Mouse (Mus musculus) midbrain, embryonic 11.5 days (tissue): ENCODE data around the gene Rps29. TPM values are rescaled to one million over a fixed set of nuclear protein-coding genes. Genes with fewer than 3 reads are reported as not detected.

ENCODE experiments used
- ATAC-seq: fragments of 200-750 bp; cut with Nextera tagmentation; 2 replicates; pipeline ENCODE4 v1.8.0; 2017; ENCODE audit warnings: moderate TSS enrichment, moderate library complexity; ENCODE audit not compliant: low FRiP score
- DNase-seq: peaks from one replicate; pipeline ENCODE4 v3.0.0; 2015; ENCODE audit warnings: low spot score; ENCODE audit errors: missing footprints
- H3K27ac ChIP-seq: fragments of 300-500 bp; sonication (generic); 2 replicates; pipeline ENCODE4 v1.5.1; 2014; ENCODE audit warnings: low read depth, low read length
- H3K27me3 ChIP-seq: fragments of 300-500 bp; sonication (generic); 2 replicates; pipeline ENCODE4 v1.6.1; 2014; ENCODE audit warnings: mild to moderate bottlenecking, low read length, moderate library complexity, mixed read lengths; ENCODE audit not compliant: control insufficient read depth, insufficient read depth
- H3K36me3 ChIP-seq: fragments of 300-500 bp; sonication (generic); 2 replicates; pipeline ENCODE4 v1.6.1; 2014; ENCODE audit warnings: mild to moderate bottlenecking, low read length, moderate library complexity, mixed read lengths; ENCODE audit not compliant: control insufficient read depth, insufficient read depth
- H3K4me1 ChIP-seq: fragments of 300-500 bp; sonication (generic); 2 replicates; pipeline ENCODE4 v1.6.1; 2014; ENCODE audit warnings: low read length; ENCODE audit not compliant: control insufficient read depth, insufficient read depth
- H3K4me2 ChIP-seq: fragments of 300-500 bp; sonication (generic); 2 replicates; pipeline ENCODE4 v1.6.1; 2014; ENCODE audit warnings: mild to moderate bottlenecking, moderate library complexity
- H3K4me3 ChIP-seq: fragments of 300-500 bp; sonication (generic); 2 replicates; pipeline ENCODE4 v1.5.1; 2014; ENCODE audit warnings: low read depth, low read length
- H3K9ac ChIP-seq: fragments of 300-500 bp; sonication (generic); 2 replicates; pipeline ENCODE4 v1.6.1; 2014; ENCODE audit warnings: low read length
- H3K9me3 ChIP-seq: fragments of 300-500 bp; sonication (generic); 2 replicates; pipeline ENCODE4 v1.6.1; 2016; ENCODE audit warnings: low read length; ENCODE audit not compliant: control insufficient read depth
- WGBS: fragments of 180-500 bp; shearing (Covaris S2); extraction: QIAGEN DNeasy Blood & Tissue Kit; methylation state at CpG from one replicate; pipeline ENCODE4 v1.1.7; 2014; 5-methylcytosine and 5-hydroxymethylcytosine counted together
- microRNA-seq: library from miRNA; unstranded; fragments of <30 nt; microRNA quantifications from one replicate; pipeline ENCODE4, GENCODE M21; 2017
- polyA plus RNA-seq: library from polyadenylated mRNA; unstranded; fragments of >200 nt; fragmentation: Nextera tagmentation; extraction: Ambion mirVana; gene quantifications from 2 replicates; pipeline ENCODE4 v1.2.1, GENCODE M21; 2014

Rps29 gene
- polyA plus RNA-seq, 1 experiment from 2014 or later = 1,438 TPM

DNA sequence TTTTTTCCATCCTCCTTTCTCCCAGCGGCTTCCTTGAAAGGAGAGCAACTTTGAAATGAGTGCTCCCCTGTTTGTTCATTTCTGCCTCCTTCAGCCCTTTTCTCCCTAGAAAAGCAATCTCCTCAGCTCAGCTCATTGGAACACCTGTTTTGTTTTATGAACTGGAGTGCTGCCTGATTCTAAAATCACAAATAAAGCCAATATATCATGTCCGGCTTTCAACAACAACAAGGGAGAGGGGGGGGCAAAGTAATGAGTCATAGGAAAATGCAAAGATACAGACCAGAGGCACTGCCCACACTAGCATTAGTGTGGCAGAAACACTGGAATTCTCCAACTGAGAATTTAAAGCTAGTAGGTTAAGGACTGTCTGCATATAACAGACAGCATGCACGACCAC, 31.4 kb downstream of the Rps29 start:
- H3K36me3 ChIP-seq = no peaks in the 10 kb centered on the region
- 92% methylated on average over 3 of the region's 3 CpGs for WGBS
- no peak for ATAC-seq
- no peak overlapping the region for H3K9ac ChIP-seq
- H3K4me2 ChIP-seq = no peak overlapping the region
- no peaks in the 10 kb centered on the region for H3K4me1 ChIP-seq
- H3K27me3 ChIP-seq = no peaks in the 10 kb centered on the region
- DNase-seq = no peak
- H3K9me3 ChIP-seq = no peaks in the 10 kb centered on the region
- H3K4me3 ChIP-seq = no peak overlapping the region
- no peak overlapping the region for H3K27ac ChIP-seq

DNA sequence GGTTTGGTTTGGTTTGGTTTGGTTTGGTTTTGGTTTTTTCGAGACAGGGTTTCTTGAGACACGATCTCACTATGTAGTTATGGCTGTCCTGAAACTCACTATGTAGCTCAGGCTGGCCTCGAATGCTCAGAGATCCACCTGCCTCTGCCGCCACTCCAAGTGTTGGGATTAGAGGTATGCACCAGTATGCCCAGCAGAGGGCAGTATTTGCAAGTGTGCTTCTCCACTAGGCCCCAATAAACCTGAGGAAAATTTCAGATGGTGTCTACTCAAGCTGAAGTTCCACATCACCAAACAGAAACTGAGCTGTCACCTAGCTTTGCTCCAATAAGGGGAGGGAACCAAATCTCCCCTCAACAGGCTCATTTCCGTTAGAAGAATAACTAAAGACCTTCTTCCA, 31.8 kb downstream of the Rps29 start:
- WGBS = 84% methylated on average over 5 of the region's 5 CpGs
- H3K4me3 ChIP-seq = no peak overlapping the region
- H3K9me3 ChIP-seq = no peaks in the 10 kb centered on the region
- ATAC-seq = no peak
- DNase-seq = no peak
- no peaks in the 10 kb centered on the region for H3K27me3 ChIP-seq
- H3K4me1 ChIP-seq = no peaks in the 10 kb centered on the region
- H3K9ac ChIP-seq = no peak overlapping the region
- no peaks in the 10 kb centered on the region for H3K36me3 ChIP-seq
- H3K27ac ChIP-seq = no peak overlapping the region
- no peak overlapping the region for H3K4me2 ChIP-seq

DNA sequence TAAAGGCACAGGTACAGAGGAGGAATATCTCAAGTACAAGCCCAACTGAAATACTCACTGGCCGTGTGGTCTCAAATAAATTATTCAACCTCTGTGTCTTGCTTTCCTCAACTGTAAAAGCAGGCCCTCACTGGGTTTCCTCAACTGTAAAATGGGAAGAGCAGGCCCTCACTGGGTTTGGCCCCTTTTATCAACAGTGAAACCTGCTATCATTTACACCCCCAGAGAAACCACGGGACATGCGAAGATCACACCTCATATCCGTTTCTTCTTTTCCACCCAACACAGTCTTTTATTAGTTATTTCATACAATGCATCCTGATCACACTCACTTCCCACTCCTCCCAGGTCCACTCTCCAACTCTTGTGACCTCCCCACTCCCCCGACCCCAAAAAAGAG, 33.9 kb downstream of the Rps29 start:
- Histone ChIP-seq H3K9me3 (no peaks in the 10 kb centered on the region), H3K4me3 (no peak overlapping the region), H3K4me2 (no peak overlapping the region), H3K27me3 (no peaks in the 10 kb centered on the region), H3K9ac (no peak overlapping the region), H3K27ac (no peak overlapping the region), H3K36me3 (no peaks in the 10 kb centered on the region), H3K4me1 (no peaks in the 10 kb centered on the region)
- DNase-seq = no peak
- no peak for ATAC-seq
- 86% methylated on average over 5 of the region's 5 CpGs for WGBS

DNA sequence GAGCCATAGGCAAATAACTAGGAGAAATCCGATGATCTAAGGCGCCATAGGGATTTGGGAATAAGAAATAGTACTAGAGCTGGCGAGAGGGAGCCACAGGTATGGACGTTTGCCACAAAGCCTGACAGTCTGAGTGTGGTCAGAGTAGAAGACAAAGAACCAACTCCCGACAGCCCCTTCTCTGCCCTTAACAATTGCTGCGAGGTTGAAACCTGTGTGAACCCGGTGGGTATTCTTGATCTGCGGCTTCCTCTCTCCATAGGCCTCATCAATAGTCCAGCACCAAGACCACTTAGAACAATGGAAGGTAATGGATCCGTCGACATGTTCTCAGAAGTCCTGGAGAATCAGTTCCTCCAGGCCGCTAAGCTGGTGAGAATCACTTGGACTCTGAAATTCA, 36.2 kb downstream of the Rps29 start:
- ATAC-seq (no peak), DNase-seq (no peak)
- Histone ChIP-seq H3K27me3 (no peaks in the 10 kb centered on the region), H3K4me1 (no peaks in the 10 kb centered on the region), H3K27ac (no peak overlapping the region), H3K9ac (no peak overlapping the region), H3K4me3 (no peak overlapping the region), H3K36me3 (no peaks in the 10 kb centered on the region), H3K9me3 (no peaks in the 10 kb centered on the region), H3K4me2 (no peak overlapping the region)
- WGBS = 90% methylated on average over 11 of the region's 11 CpGs

DNA sequence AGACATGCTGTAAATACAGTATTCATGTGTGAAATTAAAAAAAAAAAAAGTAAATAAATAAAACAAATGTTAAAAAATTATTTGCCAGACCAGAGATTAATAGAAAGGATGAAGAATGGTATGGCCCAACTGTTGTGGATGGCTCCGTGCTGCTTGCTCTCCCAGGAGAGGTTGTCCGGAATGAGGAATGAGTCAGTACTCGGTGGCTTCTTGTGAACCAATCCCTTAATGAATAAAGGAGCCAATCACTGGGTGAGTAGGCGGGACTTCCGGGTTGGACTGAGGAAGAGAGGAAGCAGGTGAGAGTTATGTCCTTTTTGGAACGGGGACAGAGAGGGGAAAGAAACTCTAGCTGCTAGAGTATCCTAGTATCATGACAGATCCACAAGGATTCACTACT, 39.1 kb downstream of the Rps29 start:
- Histone ChIP-seq H3K4me1 (no peaks in the 10 kb centered on the region), H3K36me3 (no peaks in the 10 kb centered on the region), H3K9ac (no peak overlapping the region), H3K4me2 (no peak overlapping the region), H3K4me3 (no peak overlapping the region), H3K27ac (no peak overlapping the region), H3K27me3 (no peaks in the 10 kb centered on the region), H3K9me3 (no peaks in the 10 kb centered on the region)
- DNase-seq (no peak), ATAC-seq (no peak)
- 88% methylated on average over 6 of the region's 6 CpGs for WGBS

Small RNA genes lying within 50 kb of the gene (microRNA-seq; reads per million reads assigned to microRNA genes)
- gene Gm47287 (not detected), gene Gm47295 (2.5 reads per million, percentile 9 among the genes with 10 or more reads in this experiment)

Other genes starting within 250 kb of the Rps29 start
- 28.9 and 31.1 TPM in 2 replicates for gene Lrr1, start 9.6 kb upstream of the Rps29 start, polyA plus RNA-seq
- gene Rpl36al, start 24.9 kb upstream of the Rps29 start, polyA plus RNA-seq = 470 and 474 TPM in 2 replicates
- gene Mgat2, start 25.0 kb upstream of the Rps29 start, polyA plus RNA-seq = 34.5 and 35.7 TPM in 2 replicates
- gene Gm49383, start 37.9 kb upstream of the Rps29 start, polyA plus RNA-seq = 37.6 and 38.9 TPM in 2 replicates
- 12.4 and 13.3 TPM in 2 replicates for gene Dnaaf2, start 39.2 kb upstream of the Rps29 start, polyA plus RNA-seq
- gene Gm49384, start 45.1 kb upstream of the Rps29 start, polyA plus RNA-seq = 39.9 and 40.8 TPM in 2 replicates
- 29.8 and 31.6 TPM in 2 replicates for gene Pole2, start 69.0 kb upstream of the Rps29 start, polyA plus RNA-seq
- 2.9 and 3.3 TPM in 2 replicates for gene Klhdc1, start 82.0 kb upstream of the Rps29 start, polyA plus RNA-seq
- gene Klhdc2, start 137.5 kb upstream of the Rps29 start, polyA plus RNA-seq = 272 and 275 TPM in 2 replicates
- gene Nemf, start 198.0 kb upstream of the Rps29 start, polyA plus RNA-seq = 89.5 and 96.0 TPM in 2 replicates
- 47.7 and 48.6 TPM in 2 replicates for gene Arf6, start 213.0 kb upstream of the Rps29 start, polyA plus RNA-seq
- 1.4 and 1.6 TPM in 2 replicates for gene Gm9887, start 213.3 kb upstream of the Rps29 start, polyA plus RNA-seq